Mouse (Mus musculus) heart, postnatal 25 days (tissue): ENCODE data around the gene Faim. TPM values are rescaled to one million over a fixed set of nuclear protein-coding genes. Genes with fewer than 3 reads are reported as not detected.

Experiments
- DNase-seq: peaks from one replicate; pipeline ENCODE4 v3.0.0; 2022; ENCODE audit warnings: low spot score
- intact Hi-C: fragments of 180-260 bp; cut with DNase I; formaldehyde crosslinking; loops from one replicate; pipeline ENCODE4 v1.15.1; 2025
- total RNA-seq, 2 experiments: library from RNA; stranded (reverse); gene quantifications; 2 replicates each; pipeline ENCODE4 v1.2.3; 2021

Faim gene
- total RNA-seq, 2 experiments from 2014 or later, result 5.5 to 6.8 TPM

- intact Hi-C loops, result no loop called here
- no peak for DNase-seq
Measured at GRCm38 (mm10) chr9:99034111-99034510, 47.9 kb downstream of the Faim start.

GRCm38 (mm10) chr9:99035575-99035974 is 49.4 kb downstream of the Faim start, which contains the start of gene Gm1123:
TSS of gene Gm1123 (minus strand) at chr9:99035715.
- intact Hi-C loops, result no loop called here
- DNase-seq, result no peak

- no peak for DNase-seq
- intact Hi-C loops, result no loop called here
Measured at GRCm38 (mm10) chr9:99041994-99042393, 55.8 kb downstream of the Faim start.

GRCm38 (mm10) chr9:99042641-99043040 is 56.5 kb downstream of the Faim start:
- no peak for DNase-seq
- intact Hi-C loops, result no loop called here

- intact Hi-C loops, result loop anchor here (5.0 kb wide), 1 partner anchor 57 kb away; the partner anchor contains the start of gene Faim
- DNase-seq, result no peak
Measured at GRCm38 (mm10) chr9:99044761-99045160, 58.6 kb downstream of the Faim start.

- DNase-seq, result no peak
- intact Hi-C loops, result loop anchor here (5.0 kb wide), 1 partner anchor 61 kb away; the partner anchor contains the start of gene Faim
Measured at GRCm38 (mm10) chr9:99048724-99049250, 62.6 kb downstream of the Faim start.

- DNase-seq, result no peak
- intact Hi-C loops, result loop anchor here (5.0 kb wide), 1 partner anchor 62 kb away; the partner anchor contains the start of gene Faim
Measured at GRCm38 (mm10) chr9:99049760-99050159, 63.6 kb downstream of the Faim start.

Other genes with a start within 250 kb of the Faim start
- gene Prr23a1, start 143.9 kb upstream of the Faim start, total RNA-seq, result not detected
- not detected for gene Prr23a2, start 129.9 kb upstream of the Faim start, total RNA-seq
- gene Prr23a3, start 121.6 kb upstream of the Faim start, total RNA-seq, result not detected
- not detected for gene 7420426K07Rik, start 83.3 kb upstream of the Faim start, total RNA-seq
- not detected for gene Foxl2, start 31.1 kb upstream of the Faim start, total RNA-seq
- not detected for gene Gm1123, start 49.3 kb downstream of the Faim start, total RNA-seq
- 10 to 100 TPM in 1 of 2 experiments, 1 to 10 TPM in 1; 9.2 to 10.1 TPM for gene Pik3cb, start 154.2 kb downstream of the Faim start, total RNA-seq